16 mouse cellular contexts compared by ENCODE assay signal in the genomic region with DNA sequence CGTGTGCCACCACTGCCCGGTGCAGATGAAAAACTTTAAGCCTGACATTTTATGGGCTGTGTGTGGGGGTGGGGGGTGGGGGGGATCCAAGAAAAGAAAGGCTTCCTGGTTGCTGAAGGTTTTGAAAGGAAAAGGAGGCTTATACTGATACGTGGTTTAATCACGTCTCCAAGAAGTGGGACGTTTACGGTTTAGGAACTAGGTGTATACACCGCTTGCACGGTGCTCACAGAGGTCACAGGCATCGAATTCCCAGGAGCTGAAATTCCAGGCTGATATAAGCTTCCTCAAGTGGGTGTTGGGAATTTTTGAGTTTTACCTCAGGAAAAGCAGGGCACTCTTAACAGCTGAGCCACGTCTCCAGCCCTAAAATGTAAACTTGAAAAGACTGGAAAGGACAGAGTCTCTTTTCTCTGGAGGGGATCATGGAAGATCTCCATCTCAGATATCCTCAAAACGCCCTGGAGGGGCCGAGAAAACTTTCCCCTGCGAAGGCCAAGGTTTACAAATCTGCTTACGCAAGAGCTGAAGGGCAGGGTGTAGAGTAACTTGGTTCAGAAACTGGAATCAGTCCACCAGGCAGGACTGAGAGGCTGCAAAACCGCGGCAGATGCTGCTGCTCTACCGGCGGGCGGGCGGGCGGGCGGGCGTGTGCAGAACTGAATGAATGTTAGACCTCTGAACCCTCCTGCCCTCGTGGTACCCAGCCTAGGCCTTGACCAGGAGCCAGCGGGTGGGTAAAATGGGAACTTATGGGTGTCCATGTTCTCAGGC. TPM values are rescaled to one million over a fixed set of nuclear protein-coding genes. Genes with fewer than 3 reads are reported as not detected.
DNase-seq lines count a peak whose midpoint lies in the region; ATAC-seq and TF ChIP-seq lines count a peak whose summit lies in the region.
"Had no signal": no experiment of that assay in that cellular context is flagged by ENCODE, and none has a peak within 500 bp of the region (broad histone marks: within the 10 kb centered on the region; RNA-seq: fewer than 3 reads in every experiment).

No protein-coding gene starts in this region.

- H3K27ac ChIP-seq in kidney, embryonic 15.5 days: no peak overlapping the region
- H3K27ac ChIP-seq: forebrain, embryonic 13.5 days; hindbrain, postnatal 0 days had no signal

- ATAC-seq in kidney, embryonic 15.5 days (replicated peaks; ENCODE audit: low FRiP score): no peak
- peak; percentile 50 for ATAC-seq in granulocyte monocyte progenitor cell, adult 5-6 weeks (replicated peaks; ENCODE audit: poor library complexity, severe bottlenecking)
- ATAC-seq: forebrain, embryonic 13.5 days; hindbrain, postnatal 0 days had no signal

- H3K4me1 ChIP-seq in kidney, embryonic 15.5 days: 0 out of 2 replicates have a peak, but pooled peaks cover 4% of the 10 kb centered on the region
- H3K4me1 ChIP-seq in E14TG2a.4 (replicated peaks; ENCODE audit: low read depth, low read length): peaks cover 44% of the 10 kb centered on the region
- H3K4me1 ChIP-seq: forebrain, embryonic 13.5 days had no signal

- no peak overlapping the region for H3K4me3 ChIP-seq in kidney, embryonic 15.5 days (replicated peaks)
- H3K4me3 ChIP-seq in E14TG2a.4 (replicated peaks; ENCODE audit: low read length): peak overlapping the region; percentile 39
- H3K4me3 ChIP-seq: forebrain, embryonic 13.5 days had no signal

- 1% methylated on average over 25 of the region's 25 CpGs for WGBS in kidney, embryonic 15.5 days

- H3K9me3 ChIP-seq in kidney, embryonic 15.5 days (replicated peaks): no peaks in the 10 kb centered on the region
- no peaks in the 10 kb centered on the region for H3K9me3 ChIP-seq in E14TG2a.4 (ENCODE audit: low read length)
- H3K9me3 ChIP-seq: forebrain, embryonic 13.5 days had no signal

- H3K36me3 ChIP-seq in kidney, embryonic 15.5 days: no peaks in the 10 kb centered on the region
- no peaks in the 10 kb centered on the region for H3K36me3 ChIP-seq in E14TG2a.4 (ENCODE audit: insufficient read depth, low read length)

- H3K27me3 ChIP-seq in kidney, embryonic 15.5 days: peaks cover 96% of the 10 kb centered on the region
- peaks cover 89% of the 10 kb centered on the region for H3K27me3 ChIP-seq in E14TG2a.4 (ENCODE audit: insufficient read depth, low read length)

- H3K9ac ChIP-seq in kidney, embryonic 15.5 days: no peak overlapping the region
- H3K9ac ChIP-seq: forebrain, embryonic 13.5 days had no signal

- peak; percentile 53 for DNase-seq in embryo, embryonic 10.5 days (ENCODE audit: low spot score)
- no peak for DNase-seq in embryo, embryonic 10 days (ENCODE audit: low spot score)
- peak; percentile 45 for DNase-seq in kidney, adult 9 months
- DNase-seq in cerebellum, postnatal 36 days: no peak
- DNase-seq: adrenal gland, adult 8-10 months; cerebellum, postnatal 14 days; kidney, postnatal 10 days; lung, adult 2 months; right cerebral cortex, postnatal 14 days; thymus, postnatal 25 days had no signal

- no peak for TF ChIP-seq CTCF in E14TG2a.4 (conservative IDR thresholded peaks at IDR 0.05; ENCODE audit: low read length)

- no peak overlapping the region for H3K4me2 ChIP-seq in kidney, embryonic 15.5 days
- H3K4me2 ChIP-seq: forebrain, embryonic 13.5 days had no signal

RNA-seq across cellular contexts. Expression of gene Cdkn2a, which starts 18.5 kb away (rescaled TPM):
- polyA plus RNA-seq in kidney, embryonic 15.5 days (2015; fragmentation: Nextera tagmentation; extraction: Ambion mirVana): not detected in 2 replicates
- not detected in 2 replicates for total RNA-seq in granulocyte monocyte progenitor cell, adult 5-6 weeks (2014; fragmentation: Nextera tagmentation)
- not detected in 2 replicates for total RNA-seq in granulocyte monocyte progenitor cell, adult 5-6 weeks (2017)
- total RNA-seq: hindbrain, postnatal 0 days had no signal
- polyA plus RNA-seq: forebrain, embryonic 13.5 days; heart, embryonic 16.5 days; hindbrain, postnatal 0 days had no signal

RNA-seq across cellular contexts. Expression of gene Cdkn2b, which starts 34.8 kb away (rescaled TPM):
- polyA plus RNA-seq in kidney, embryonic 15.5 days (2015; fragmentation: Nextera tagmentation; extraction: Ambion mirVana): 1.1 and 1.8 TPM in 2 replicates
- total RNA-seq in granulocyte monocyte progenitor cell, adult 5-6 weeks (2014; fragmentation: Nextera tagmentation): not detected in 2 replicates
- not detected in 2 replicates for total RNA-seq in granulocyte monocyte progenitor cell, adult 5-6 weeks (2017)

Comparison
In these comparisons a context has a peak if more than half of its experiments do, and no peak if none do; other contexts are left out.
1. DNase-seq: peak in embryo, embryonic 10.5 days (single experiment) and kidney, adult 9 months (single experiment); none in embryo, embryonic 10 days (single experiment) and cerebellum, postnatal 36 days (0 of 2).